Mouse (Mus musculus): ENCODE data around the gene Fbxl17.

DNA sequence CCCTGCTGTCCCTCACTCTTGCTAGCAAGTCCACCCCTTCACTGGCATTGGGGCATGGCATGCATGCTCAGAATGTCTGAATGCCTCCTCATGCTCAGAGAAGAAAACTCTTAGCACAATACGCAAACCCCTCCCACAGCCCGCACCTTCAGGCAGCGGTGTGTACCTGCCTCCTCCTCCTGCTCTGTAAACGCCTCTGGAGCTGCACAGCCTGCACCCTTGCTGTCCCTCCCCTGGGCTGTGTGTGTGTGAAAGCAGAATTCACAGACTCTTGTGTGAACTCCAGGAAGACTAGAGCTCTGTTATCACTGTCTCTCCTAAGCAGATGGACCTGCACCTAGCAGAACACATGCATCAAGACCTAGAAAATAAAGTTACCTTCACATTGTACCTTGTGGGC lies 76.0 kb downstream of the Fbxl17 start:
- TF ChIP-seq CTCF (IDR thresholded peaks at IDR 0.05; ENCODE audit: low read depth) (no peak), EP300 (IDR thresholded peaks at IDR 0.05; ENCODE audit: low read depth) (no peak)
